Mouse (Mus musculus): Measurements from ENCODE around the gene Mpp5. TPM values are rescaled to one million over a fixed set of nuclear protein-coding genes. Genes with fewer than 3 reads are reported as not detected.

Mpp5 gene
- 14.0 and 14.6 TPM in 2 replicates for polyA plus RNA-seq (2012; rRNA removed)

GRCm38 (mm10) chr12:78748557-78749377 is at the start of gene Mpp5:
TSS of gene Mpp5 (plus strand) at chr12:78748907.
- no peaks in the 10 kb centered on the region for H3K27me3 ChIP-seq (ENCODE audit: control insufficient read depth, insufficient read depth, low read length)
- DNase-seq: peak; percentile 93 to 97
- H3K27ac ChIP-seq (ENCODE audit: insufficient read depth, low read length): peak within 1 kb of the TSS; percentile 5; the same call in 1 of the 2 replicates
- 1% methylated on average over 91 of the region's 98 CpGs for WGBS
- H3K4me3 ChIP-seq (replicated peaks; ENCODE audit: insufficient read depth, low read depth, low read length): peak within 1 kb of the TSS; percentile 85
- no peak for TF ChIP-seq CTCF (IDR thresholded peaks at IDR 0.05; ENCODE audit: borderline replicate concordance, insufficient read depth, low read depth, low read length)
- peak; percentile 45; the same call in 1 of the 2 replicates for TF ChIP-seq POLR2A (IDR thresholded peaks at IDR 0.05; ENCODE audit: borderline replicate concordance, insufficient read depth, low read length)
- no peaks in the 10 kb centered on the region for H3K4me1 ChIP-seq (ENCODE audit: control insufficient read depth, insufficient read depth, low read length)

- no peak for DNase-seq
- H3K27ac ChIP-seq (ENCODE audit: insufficient read depth, low read length): no peak overlapping the region
- no peaks in the 10 kb centered on the region for H3K4me1 ChIP-seq (ENCODE audit: control insufficient read depth, insufficient read depth, low read length)
- H3K27me3 ChIP-seq (ENCODE audit: control insufficient read depth, insufficient read depth, low read length): no peaks in the 10 kb centered on the region
- WGBS: 74% methylated on average over 2 of the region's 2 CpGs
- no peak overlapping the region for H3K4me3 ChIP-seq (replicated peaks; ENCODE audit: insufficient read depth, low read depth, low read length)
- TF ChIP-seq POLR2A (IDR thresholded peaks at IDR 0.05; ENCODE audit: borderline replicate concordance, insufficient read depth, low read length): no peak
- TF ChIP-seq CTCF (IDR thresholded peaks at IDR 0.05; ENCODE audit: borderline replicate concordance, insufficient read depth, low read depth, low read length): no peak
Observed at GRCm38 (mm10) chr12:78717783-78718182, 30.9 kb upstream of the Mpp5 start.

GRCm38 (mm10) chr12:78727723-78728122 is 21.0 kb upstream of the Mpp5 start:
- Histone ChIP-seq H3K4me3 (replicated peaks; ENCODE audit: insufficient read depth, low read depth, low read length) (no peak overlapping the region), H3K27ac (ENCODE audit: insufficient read depth, low read length) (no peak overlapping the region), H3K4me1 (ENCODE audit: control insufficient read depth, insufficient read depth, low read length) (no peaks in the 10 kb centered on the region), H3K27me3 (ENCODE audit: control insufficient read depth, insufficient read depth, low read length) (no peaks in the 10 kb centered on the region)
- no peak for TF ChIP-seq POLR2A (IDR thresholded peaks at IDR 0.05; ENCODE audit: borderline replicate concordance, insufficient read depth, low read length)
- no peak for DNase-seq
- WGBS: 53% methylated on average over 4 of the region's 4 CpGs

- Histone ChIP-seq H3K27ac (ENCODE audit: insufficient read depth, low read length) (no peak overlapping the region), H3K4me3 (replicated peaks; ENCODE audit: insufficient read depth, low read depth, low read length) (no peak overlapping the region), H3K27me3 (ENCODE audit: control insufficient read depth, insufficient read depth, low read length) (no peaks in the 10 kb centered on the region), H3K4me1 (ENCODE audit: control insufficient read depth, insufficient read depth, low read length) (no peaks in the 10 kb centered on the region)
- no peak for TF ChIP-seq POLR2A (IDR thresholded peaks at IDR 0.05; ENCODE audit: borderline replicate concordance, insufficient read depth, low read length)
- no peak for TF ChIP-seq CTCF (IDR thresholded peaks at IDR 0.05; ENCODE audit: borderline replicate concordance, insufficient read depth, low read depth, low read length)
- 66% methylated on average over 2 of the region's 2 CpGs for WGBS
- DNase-seq: no peak
Observed at GRCm38 (mm10) chr12:78739633-78740032, 9.1 kb upstream of the Mpp5 start.

GRCm38 (mm10) chr12:78740289-78740688 is 8.4 kb upstream of the Mpp5 start:
- H3K4me1 ChIP-seq (ENCODE audit: control insufficient read depth, insufficient read depth, low read length): no peaks in the 10 kb centered on the region
- H3K4me3 ChIP-seq (replicated peaks; ENCODE audit: insufficient read depth, low read depth, low read length): no peak overlapping the region
- 93% methylated on average over 2 of the region's 2 CpGs for WGBS
- TF ChIP-seq CTCF (IDR thresholded peaks at IDR 0.05; ENCODE audit: borderline replicate concordance, insufficient read depth, low read depth, low read length) (no peak), POLR2A (IDR thresholded peaks at IDR 0.05; ENCODE audit: borderline replicate concordance, insufficient read depth, low read length) (no peak)
- H3K27me3 ChIP-seq (ENCODE audit: control insufficient read depth, insufficient read depth, low read length): no peaks in the 10 kb centered on the region
- no peak for DNase-seq
- no peak overlapping the region for H3K27ac ChIP-seq (ENCODE audit: insufficient read depth, low read length)

GRCm38 (mm10) chr12:78746226-78746625 is 2.5 kb upstream of the Mpp5 start:
- no peaks in the 10 kb centered on the region for H3K27me3 ChIP-seq (ENCODE audit: control insufficient read depth, insufficient read depth, low read length)
- H3K4me3 ChIP-seq (replicated peaks; ENCODE audit: insufficient read depth, low read depth, low read length): no peak overlapping the region

GRCm38 (mm10) chr12:78747406-78747805 is 1.3 kb upstream of the Mpp5 start:
- no peaks in the 10 kb centered on the region for H3K4me1 ChIP-seq (ENCODE audit: control insufficient read depth, insufficient read depth, low read length)
- no peak overlapping the region for H3K27ac ChIP-seq (ENCODE audit: insufficient read depth, low read length)
- no peaks in the 10 kb centered on the region for H3K27me3 ChIP-seq (ENCODE audit: control insufficient read depth, insufficient read depth, low read length)
- TF ChIP-seq CTCF (IDR thresholded peaks at IDR 0.05; ENCODE audit: borderline replicate concordance, insufficient read depth, low read depth, low read length) (no peak), POLR2A (IDR thresholded peaks at IDR 0.05; ENCODE audit: borderline replicate concordance, insufficient read depth, low read length) (no peak)
- H3K4me3 ChIP-seq (replicated peaks; ENCODE audit: insufficient read depth, low read depth, low read length): no peak overlapping the region
- DNase-seq: no peak
- WGBS: 48% methylated on average over 1 of the region's 1 CpGs

More at GRCm38 (mm10) chr12:78746226-78746625, 2.5 kb upstream of the Mpp5 start:
- Histone ChIP-seq H3K4me1 (ENCODE audit: control insufficient read depth, insufficient read depth, low read length) (no peaks in the 10 kb centered on the region), H3K27ac (ENCODE audit: insufficient read depth, low read length) (no peak overlapping the region)
- TF ChIP-seq CTCF (IDR thresholded peaks at IDR 0.05; ENCODE audit: borderline replicate concordance, insufficient read depth, low read depth, low read length) (no peak), POLR2A (IDR thresholded peaks at IDR 0.05; ENCODE audit: borderline replicate concordance, insufficient read depth, low read length) (no peak)
- no peak for DNase-seq
- WGBS: 74% methylated on average over 6 of the region's 6 CpGs

- Histone ChIP-seq H3K4me1 (ENCODE audit: control insufficient read depth, insufficient read depth, low read length) (no peaks in the 10 kb centered on the region), H3K27me3 (ENCODE audit: control insufficient read depth, insufficient read depth, low read length) (no peaks in the 10 kb centered on the region), H3K4me3 (replicated peaks; ENCODE audit: insufficient read depth, low read depth, low read length) (peak overlapping the region; percentile 59), H3K27ac (ENCODE audit: insufficient read depth, low read length) (peak overlapping the region; percentile 5; the same call in 1 of the 2 replicates)
- under 1% methylated on average over 10 of the region's 10 CpGs for WGBS
- TF ChIP-seq POLR2A (IDR thresholded peaks at IDR 0.05; ENCODE audit: borderline replicate concordance, insufficient read depth, low read length) (no peak), CTCF (IDR thresholded peaks at IDR 0.05; ENCODE audit: borderline replicate concordance, insufficient read depth, low read depth, low read length) (no peak)
- no peak for DNase-seq
Observed at GRCm38 (mm10) chr12:78748113-78748512, 594 bp upstream of the Mpp5 start.

Data from cerebellum, adult 2 months (tissue).